Mouse (Mus musculus) Patski (cell line): ENCODE results near the gene Sgcg. TPM values are rescaled to one million over a fixed set of nuclear protein-coding genes. Genes with fewer than 3 reads are reported as not detected.

Experiments
- ATAC-seq: fragments of 100-300 bp; one replicate; pipeline ENCODE4 v1.8.0; 2021
- CTCF ChIA-PET: fragments of 350-600 bp; sonication (Branson Sonifier 250); formaldehyde crosslinking; loops from one replicate; lab custom pipeline; 2022; ENCODE audit warnings: inconsistent platforms; lab: Charles Lee
- POLR2A ChIA-PET: fragments of 350-600 bp; sonication (Branson Sonifier 250); formaldehyde crosslinking; loops from one replicate; lab custom pipeline; 2022; ENCODE audit warnings: antibody characterized with exemption, inconsistent platforms; lab: Charles Lee
- DNase-seq: peaks from one replicate; pipeline ENCODE4 v3.0.0-alpha.2; 2011; ENCODE audit warnings: low read depth, low spot score
- H3K27me3 ChIP-seq: fragments of 371-371 bp; one replicate; pipeline ENCODE4 v1.5.1; 2021
- CTCF ChIP-seq: fragments of 100-300 bp; IDR thresholded peaks from one replicate; pipeline ENCODE4 v1.5.1; 2021
- in situ Hi-C: fragments of 300-500 bp; cut with MboI; formaldehyde crosslinking; loops from 3 replicates; pipeline ENCODE4 v1.11.1; 2018; ENCODE audit warnings: low pct_unique_long_range_greater_than_20kb, mixed read lengths
- polyA plus RNA-seq: library from polyadenylated mRNA; unstranded; gene quantifications from one replicate; pipeline ENCODE4 v1.2.3, GENCODE M21; 2021

Gene Sgcg
- polyA plus RNA-seq, 1 experiment from 2014 or later, result not detected

GRCm38 (mm10) chr14:61210111-61210510 is 48.2 kb downstream of the Sgcg start:
- DNase-seq, result no peak
- CTCF ChIA-PET, result no interaction called here

GRCm38 (mm10) chr14:61194416-61194815 is 63.9 kb downstream of the Sgcg start:
- ATAC-seq, result no peak
- no peak for DNase-seq
- in situ Hi-C loops, result no loop called here
- TF ChIP-seq CTCF, result no peak
- POLR2A ChIA-PET, result no interaction called here
- CTCF ChIA-PET, result interaction anchor here (1.5 kb wide), 1 partner anchor 11 kb away, joined by 4 read pairs; no protein-coding TSS in a partner anchor
- no peaks in the 10 kb centered on the region for H3K27me3 ChIP-seq

More at GRCm38 (mm10) chr14:61210111-61210510, 48.2 kb downstream of the Sgcg start:
- no peaks in the 10 kb centered on the region for H3K27me3 ChIP-seq
- TF ChIP-seq CTCF, result no peak
- POLR2A ChIA-PET, result no interaction called here
- no peak for ATAC-seq
- in situ Hi-C loops, result no loop called here

GRCm38 (mm10) chr14:61192326-61192725 is 66.0 kb downstream of the Sgcg start:
- in situ Hi-C loops, result no loop called here
- no peak for ATAC-seq
- POLR2A ChIA-PET, result no interaction called here
- no peak for DNase-seq
- no peak for TF ChIP-seq CTCF
- CTCF ChIA-PET, result no interaction called here
- H3K27me3 ChIP-seq, result no peaks in the 10 kb centered on the region

DNA sequence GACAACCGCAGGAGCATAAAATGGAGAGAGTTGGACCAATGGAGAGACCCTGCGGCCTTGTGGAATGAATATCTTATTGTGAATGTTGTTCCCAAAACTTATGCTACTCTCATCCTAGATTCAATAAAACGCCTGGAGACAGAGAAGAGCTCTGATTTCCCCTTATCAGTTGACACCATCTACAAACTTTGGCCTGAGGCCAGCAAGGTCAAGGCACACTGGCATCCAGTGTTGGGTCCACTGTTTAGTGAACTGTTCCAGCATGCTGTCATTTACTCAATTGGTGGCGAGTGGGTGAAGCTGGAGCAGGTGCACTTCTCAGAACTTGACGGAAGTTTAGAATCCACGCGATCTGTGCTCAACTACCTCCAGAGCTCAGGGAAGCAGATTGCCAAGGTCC is 66.4 kb downstream of the Sgcg start:
- no peaks in the 10 kb centered on the region for H3K27me3 ChIP-seq
- no peak for TF ChIP-seq CTCF
- in situ Hi-C loops, result no loop called here
- ATAC-seq (no peak), DNase-seq (no peak)
- ChIA-PET CTCF (no interaction called here), POLR2A (no interaction called here)

DNA sequence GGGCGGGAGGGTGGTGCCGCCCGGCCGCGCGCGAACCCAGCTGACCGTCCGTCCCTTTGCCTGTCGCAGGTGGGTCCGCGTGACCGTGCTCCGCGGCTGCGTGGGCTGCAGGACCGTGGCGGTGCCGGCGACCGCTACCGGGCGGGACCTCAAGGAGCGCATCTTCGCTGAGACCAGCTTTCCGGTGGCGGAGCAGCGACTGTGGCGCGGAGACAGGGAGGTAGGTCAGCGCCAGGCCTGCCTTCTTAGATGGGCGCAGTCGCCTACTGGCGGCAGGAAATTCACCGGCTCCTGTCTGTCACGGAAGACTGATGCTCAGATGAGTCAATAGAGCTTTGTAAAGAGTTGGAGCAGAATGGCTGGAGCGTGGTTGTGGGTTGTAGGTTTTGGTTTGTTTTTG is 85.1 kb downstream of the Sgcg start:
- peak; percentile 39 for DNase-seq
- CTCF ChIA-PET, result no interaction called here
- ATAC-seq, result peak; percentile 77
- POLR2A ChIA-PET, result interaction anchor here (0.6 kb wide), 1 partner anchor 392 kb away, joined by 3 read pairs; no protein-coding TSS in a partner anchor
- in situ Hi-C loops, result no loop called here
- TF ChIP-seq CTCF, result no peak
- no peaks in the 10 kb centered on the region for H3K27me3 ChIP-seq

DNA sequence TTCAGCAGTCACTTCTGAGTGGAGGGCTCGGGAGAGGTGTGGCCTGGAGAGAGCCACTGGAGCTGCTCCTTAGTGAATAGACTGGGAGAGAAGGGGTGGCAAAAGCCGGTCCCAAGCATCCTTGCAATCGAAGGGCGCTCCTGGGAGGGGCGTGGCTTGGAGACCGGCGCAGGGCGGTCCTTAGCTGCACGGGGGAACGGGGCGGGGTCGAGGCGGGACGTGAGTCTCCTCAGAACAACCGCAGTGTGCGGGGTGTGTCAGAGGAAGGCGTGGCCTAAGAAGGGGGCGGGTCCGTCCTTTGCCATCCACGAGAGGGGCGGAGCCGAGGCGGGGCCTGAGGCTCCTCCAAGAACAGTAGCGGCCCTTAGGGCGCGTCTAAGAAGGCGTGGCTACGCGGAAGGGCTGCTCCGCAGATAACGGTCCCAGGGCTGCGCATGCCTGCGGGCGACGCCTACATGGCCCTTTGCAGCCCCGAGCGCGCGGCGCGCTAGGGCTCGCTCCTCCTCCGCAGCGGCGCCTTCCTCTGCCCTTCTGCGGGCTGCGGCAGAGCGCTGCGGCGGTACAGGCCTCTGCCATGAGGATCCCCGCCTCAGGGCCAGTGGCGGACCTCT is 85.6 kb downstream of the Sgcg start:
- TF ChIP-seq CTCF, result no peak
- ATAC-seq, result peak; percentile 96
- in situ Hi-C loops, result no loop called here
- no peaks in the 10 kb centered on the region for H3K27me3 ChIP-seq
- CTCF ChIA-PET, result no interaction called here
- DNase-seq, result peak; percentile 94
- POLR2A ChIA-PET, result interaction anchor here (0.6 kb wide), 1 partner anchor 391 kb away, joined by 3 read pairs; no protein-coding TSS in a partner anchor

DNA sequence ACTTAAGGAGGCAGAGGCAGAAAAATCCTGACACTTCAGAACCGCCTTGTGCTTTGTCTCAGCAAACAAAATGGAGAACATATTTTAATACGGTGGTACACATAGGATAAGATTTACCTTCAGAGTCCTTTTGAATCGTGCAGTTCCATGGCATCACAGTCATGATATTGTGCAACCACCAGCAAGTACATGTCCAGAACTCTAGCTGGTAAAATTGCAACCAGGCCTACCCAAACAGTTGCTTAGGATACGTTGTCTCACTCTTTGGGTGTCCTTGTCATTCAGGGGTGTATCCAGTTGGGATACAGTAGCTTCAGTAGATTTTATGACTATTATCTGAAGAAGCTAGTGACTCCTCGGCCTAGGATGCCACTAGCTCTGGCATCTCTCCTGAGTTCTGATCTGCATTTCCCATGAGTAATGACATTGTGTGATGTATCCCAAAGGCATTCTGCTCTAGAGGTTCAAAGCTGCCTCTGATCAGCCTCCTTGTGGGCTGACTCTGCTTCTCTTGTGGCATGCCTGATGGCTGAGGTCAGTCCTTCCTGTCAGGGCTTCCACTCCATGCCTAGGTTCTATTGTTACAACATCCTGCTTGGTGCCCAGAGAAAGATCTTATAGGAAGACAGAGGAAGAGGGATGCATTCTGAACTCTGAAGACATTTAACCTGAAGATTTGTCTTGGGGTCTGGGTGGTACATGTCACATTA is 86.9 kb downstream of the Sgcg start:
- peaks cover 4% of the 10 kb centered on the region for H3K27me3 ChIP-seq
- no peak for TF ChIP-seq CTCF
- ChIA-PET POLR2A (no interaction called here), CTCF (interaction anchor here (1.2 kb wide), 1 partner anchor 12 kb away, joined by 6 read pairs; no protein-coding TSS in a partner anchor)
- DNase-seq (no peak), ATAC-seq (no peak)
- in situ Hi-C loops, result no loop called here

Other genes starting within 250 kb of the Sgcg start
- gene Tnfrsf19, start 212.0 kb downstream of the Sgcg start, polyA plus RNA-seq, result 0.49 TPM
- gene Sacs, start 120.0 kb downstream of the Sgcg start, polyA plus RNA-seq, result 5.7 TPM
- gene Arl11, start 51.3 kb upstream of the Sgcg start, polyA plus RNA-seq, result not detected
- gene Ebpl, start 101.9 kb upstream of the Sgcg start, polyA plus RNA-seq, result 4.0 TPM
- 37.7 TPM for gene Kpna3, start 181.4 kb upstream of the Sgcg start, polyA plus RNA-seq